Mouse (Mus musculus) layer of hippocampus, adult 2 months (tissue): ENCODE results near the gene Fry. TPM values are rescaled to one million over a fixed set of nuclear protein-coding genes. Genes with fewer than 3 reads are reported as not detected.
A peak's percentile ranks its signal among the peaks of the same experiment; 100 is the strongest.

Experiments used
- DNase-seq, 2 experiments: peaks; one replicate each; pipeline ENCODE4 v3.0.0; 2022; ENCODE audit warnings: low spot score in 2 of 2
- H3K27ac ChIP-seq: fragments of 200-600 bp; 2 replicates; pipeline ENCODE4 v1.8.1; 2022
- H3K4me3 ChIP-seq: fragments of 200-600 bp; 2 replicates; pipeline ENCODE4 v1.8.1; 2022; ENCODE audit warnings: mild to moderate bottlenecking
- CTCF ChIP-seq: fragments of 200-600 bp; conservative IDR thresholded peaks from 2 replicates; pipeline ENCODE4 v1.8.1; 2022; ENCODE audit warnings: antibody characterized with exemption, mild to moderate bottlenecking, moderate library complexity
- total RNA-seq, 2 experiments: library from RNA; stranded (reverse); gene quantifications; 2 replicates each; pipeline ENCODE4 v1.2.3; 2021

Fry gene
- total RNA-seq, 2 experiments from 2014 or later = 215 to 246 TPM

DNA sequence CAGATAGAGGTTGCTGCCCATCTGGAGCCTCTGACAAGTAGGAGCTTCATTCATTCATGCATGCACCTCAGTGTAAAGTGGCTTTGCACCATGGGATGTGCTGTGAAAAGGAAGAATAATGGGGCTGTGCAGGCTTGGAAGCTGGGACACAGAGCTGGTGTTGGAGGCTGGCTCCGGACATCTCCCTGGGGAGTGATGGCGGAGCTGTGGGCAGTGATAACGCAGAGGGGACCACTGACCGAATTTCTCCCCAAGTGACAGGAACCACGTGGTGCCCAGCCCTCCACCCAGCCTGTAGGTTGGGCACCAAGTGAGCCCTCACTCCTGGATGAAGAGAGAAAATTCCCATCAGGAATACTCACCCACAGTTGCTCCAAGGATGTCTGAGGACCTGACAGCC lies 207.0 kb downstream of the Fry start:
- DNase-seq = no peak
- no peak overlapping the region for H3K4me3 ChIP-seq
- TF ChIP-seq CTCF = no peak
- H3K27ac ChIP-seq = no peak overlapping the region

DNA sequence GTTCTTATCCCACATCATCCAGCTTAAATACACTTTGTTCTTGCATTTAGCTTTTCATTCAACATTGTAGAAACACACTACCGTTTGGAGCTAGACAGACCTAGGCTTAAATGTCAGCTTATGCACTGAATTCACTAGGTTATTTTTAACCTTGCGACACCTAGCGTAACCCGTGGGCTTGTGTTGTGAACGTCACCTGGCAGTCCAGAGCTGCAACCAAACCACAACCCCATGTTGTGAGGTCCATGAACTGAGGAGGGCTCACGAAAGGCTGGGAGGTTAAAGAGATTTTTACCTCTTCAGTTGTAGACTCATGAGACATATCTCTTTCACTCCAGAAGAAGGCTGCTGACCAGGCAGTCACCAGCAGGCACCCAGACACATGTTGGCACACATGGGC lies 210.2 kb downstream of the Fry start:
- H3K27ac ChIP-seq = peak overlapping the region; percentile 9; the same call in 1 of the 2 replicates
- TF ChIP-seq CTCF = no peak
- H3K4me3 ChIP-seq = no peak overlapping the region
- no peak for DNase-seq

DNA sequence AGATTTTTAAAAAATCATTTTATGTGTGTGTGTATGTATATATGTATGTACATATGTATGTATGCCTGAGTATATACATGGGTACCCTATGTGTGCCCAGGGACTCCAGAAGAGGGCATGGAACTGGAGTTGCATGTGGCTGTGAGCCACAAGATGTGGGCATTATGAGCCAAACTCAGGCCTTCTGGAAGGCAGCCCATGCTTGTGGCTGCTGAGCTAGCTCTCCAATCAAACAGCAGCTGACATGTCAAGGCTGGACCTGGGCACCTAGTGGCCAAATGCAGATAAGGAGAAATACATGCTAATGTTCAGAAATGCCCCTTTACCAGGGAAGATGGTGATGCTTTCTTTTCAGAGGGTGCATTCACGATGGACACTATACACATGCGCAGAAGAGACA lies 213.4 kb downstream of the Fry start:
- peak; percentile 42 for TF ChIP-seq CTCF
- Histone ChIP-seq H3K27ac (peak overlapping the region; percentile 59), H3K4me3 (no peak overlapping the region)
- no peak for DNase-seq

DNA sequence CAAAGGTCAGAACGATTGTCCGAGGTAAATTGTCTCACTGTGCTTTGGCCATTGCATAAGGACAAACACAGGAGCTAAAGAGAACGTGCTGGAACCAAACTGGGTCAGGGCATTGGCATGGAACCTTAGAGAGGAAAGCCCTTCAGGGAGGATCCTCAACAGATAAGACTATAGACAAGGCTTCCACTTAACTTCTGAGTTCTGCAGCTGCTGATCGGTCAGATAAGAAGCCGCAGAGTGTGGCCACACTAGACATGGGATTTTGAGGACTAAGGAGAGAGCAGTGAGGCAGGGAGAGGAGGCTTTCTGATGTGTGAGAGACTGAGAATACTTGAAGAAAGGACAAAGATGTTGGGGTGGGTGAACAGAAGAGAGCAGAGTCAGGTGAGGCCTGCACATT lies 214.4 kb downstream of the Fry start:
- TF ChIP-seq CTCF = no peak

DNA sequence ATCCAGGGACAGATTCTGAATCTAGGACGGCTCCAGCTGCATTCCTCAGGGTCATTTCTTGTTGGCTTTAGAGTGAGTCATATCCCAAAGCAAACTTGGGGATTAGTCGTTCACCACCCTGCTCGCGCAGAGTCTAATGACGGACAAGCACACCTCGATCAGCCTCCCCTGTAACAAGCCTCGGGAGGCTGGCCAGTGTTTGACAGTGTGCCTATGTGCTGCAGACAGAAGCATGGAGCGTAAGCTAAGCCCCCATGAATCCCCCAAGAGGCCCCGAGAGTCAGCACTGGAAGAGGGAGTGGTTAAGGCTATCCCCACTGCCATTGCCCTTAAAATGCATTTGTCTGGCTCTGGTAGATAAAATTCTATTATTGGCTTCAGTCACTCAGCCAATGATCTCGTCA lies 214.9 kb downstream of the Fry start:
- no peak for TF ChIP-seq CTCF

More for the DNA sequence above, 214.4 kb downstream of the Fry start:
- no peak for DNase-seq
- no peak overlapping the region for H3K4me3 ChIP-seq
- H3K27ac ChIP-seq = peak overlapping the region; percentile 59; the same call in 1 of the 2 replicates

DNA sequence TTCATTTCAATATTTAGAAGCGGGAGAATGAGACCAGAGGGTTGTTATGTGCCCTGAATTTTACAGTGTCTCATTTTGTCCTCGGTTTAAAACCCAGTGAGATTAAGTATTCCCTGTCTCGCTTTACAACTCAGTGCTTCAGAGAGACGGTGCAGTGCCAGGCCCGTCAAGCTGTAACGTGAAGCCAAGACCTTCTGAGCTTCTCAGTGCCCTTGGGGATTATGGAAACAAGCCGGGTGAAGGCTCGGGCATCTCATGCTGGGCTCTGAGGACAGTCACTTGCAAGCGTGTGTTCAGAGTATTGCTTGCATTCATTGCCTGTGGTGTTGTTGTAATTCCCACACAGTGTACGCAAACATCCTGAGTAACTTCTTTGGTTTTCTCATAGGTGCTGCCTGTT lies 218.0 kb downstream of the Fry start:
- peak overlapping the region; percentile 72; the same call in 1 of the 2 replicates for H3K27ac ChIP-seq
- H3K4me3 ChIP-seq = no peak overlapping the region
- TF ChIP-seq CTCF = no peak
- no peak for DNase-seq

More for the DNA sequence above, 214.9 kb downstream of the Fry start:
- Histone ChIP-seq H3K27ac (peak overlapping the region; percentile 59; the same call in 1 of the 2 replicates), H3K4me3 (no peak overlapping the region)
- no peak for DNase-seq

DNA sequence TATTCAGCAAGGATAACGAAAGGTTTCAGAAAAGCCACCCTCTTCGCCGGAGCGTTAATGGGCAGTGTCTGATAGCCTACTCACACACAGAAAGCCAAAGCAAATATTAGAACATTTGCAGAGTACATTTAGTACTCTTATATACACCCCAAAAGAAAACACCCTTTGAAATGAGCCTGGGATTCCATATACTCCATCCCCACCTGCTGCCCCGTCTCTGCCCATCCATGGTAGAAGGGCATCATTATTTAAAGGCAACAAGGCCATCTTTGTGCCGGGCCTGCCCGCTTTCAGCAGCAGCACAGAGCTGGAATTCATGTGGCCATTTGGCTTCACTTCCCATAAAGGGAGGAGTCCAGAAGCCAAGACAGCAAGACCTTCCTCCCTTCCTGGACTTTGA lies 219.3 kb downstream of the Fry start:
- no peak overlapping the region for H3K4me3 ChIP-seq

DNA sequence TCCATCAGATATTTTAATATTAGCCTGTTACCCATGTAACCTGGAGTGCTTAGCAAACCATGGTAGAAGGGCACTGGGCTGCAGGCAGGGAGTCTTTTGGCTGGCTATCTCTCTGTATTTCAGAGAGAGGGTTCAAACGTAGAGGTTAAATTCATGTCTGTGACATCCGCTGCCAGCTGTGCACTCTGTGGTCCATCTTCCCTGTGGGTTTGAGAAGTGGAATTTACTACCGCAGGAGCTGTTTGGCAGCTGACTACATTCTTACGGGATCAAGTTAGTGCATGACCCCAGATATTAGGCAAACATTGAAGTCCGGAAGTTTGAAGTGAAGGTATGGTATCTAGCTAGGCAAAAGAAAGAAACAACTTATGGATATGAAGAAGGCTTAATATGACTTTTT lies 222.5 kb downstream of the Fry start:
- no peak for DNase-seq
- Histone ChIP-seq H3K27ac (no peak overlapping the region; the same call in 1 of the 2 replicates), H3K4me3 (no peak overlapping the region)
- no peak for TF ChIP-seq CTCF

More for the DNA sequence above, 219.3 kb downstream of the Fry start:
- peak overlapping the region; percentile 72; the same call in 1 of the 2 replicates for H3K27ac ChIP-seq
- DNase-seq = peak; percentile 14 to 32
- TF ChIP-seq CTCF = no peak

DNA sequence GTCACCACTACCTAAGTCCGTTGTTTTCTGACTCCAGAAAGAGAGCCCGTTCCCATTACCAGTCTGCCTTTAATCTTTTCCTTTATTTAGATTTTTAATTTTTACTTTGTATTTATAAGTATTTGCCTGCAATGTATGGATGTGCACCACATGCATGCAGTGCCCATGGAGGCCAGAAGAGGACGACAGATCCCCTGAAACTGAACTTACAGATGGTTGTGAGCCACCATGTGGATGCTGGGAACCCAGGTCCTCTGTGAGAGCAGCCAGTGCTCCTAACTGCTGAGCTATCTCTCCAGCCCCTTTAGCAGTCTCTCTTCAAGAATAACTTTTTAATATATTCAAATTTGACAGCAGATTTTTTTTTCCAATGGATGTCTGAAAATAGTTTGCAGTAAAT lies 223.7 kb downstream of the Fry start:
- H3K27ac ChIP-seq = no peak overlapping the region
- peak; percentile 63 for TF ChIP-seq CTCF
- no peak for DNase-seq
- no peak overlapping the region for H3K4me3 ChIP-seq

DNA sequence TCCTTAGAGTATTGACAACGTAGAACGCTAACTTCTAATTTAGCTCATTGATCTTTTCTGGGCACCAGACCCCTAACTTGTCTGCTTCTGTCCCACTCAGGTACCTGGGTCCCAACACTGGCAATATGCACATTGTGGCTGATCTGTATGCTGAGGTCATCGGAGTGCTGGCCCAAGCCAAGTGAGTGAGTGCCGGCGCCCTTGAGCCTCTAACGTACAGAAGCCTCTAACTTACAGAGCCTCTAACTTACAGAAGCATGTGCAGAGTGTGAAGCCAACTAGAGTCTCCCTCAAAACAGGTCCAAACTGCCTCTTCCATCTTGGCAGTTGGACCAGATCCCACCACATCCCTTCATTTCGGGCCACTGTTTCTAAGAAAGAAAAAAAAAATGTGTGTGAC lies 227.5 kb downstream of the Fry start:
- H3K4me3 ChIP-seq = peak overlapping the region; percentile 3; the same call in 1 of the 2 replicates
- DNase-seq = no peak
- no peak for TF ChIP-seq CTCF
- H3K27ac ChIP-seq = peak overlapping the region; percentile 56

DNA sequence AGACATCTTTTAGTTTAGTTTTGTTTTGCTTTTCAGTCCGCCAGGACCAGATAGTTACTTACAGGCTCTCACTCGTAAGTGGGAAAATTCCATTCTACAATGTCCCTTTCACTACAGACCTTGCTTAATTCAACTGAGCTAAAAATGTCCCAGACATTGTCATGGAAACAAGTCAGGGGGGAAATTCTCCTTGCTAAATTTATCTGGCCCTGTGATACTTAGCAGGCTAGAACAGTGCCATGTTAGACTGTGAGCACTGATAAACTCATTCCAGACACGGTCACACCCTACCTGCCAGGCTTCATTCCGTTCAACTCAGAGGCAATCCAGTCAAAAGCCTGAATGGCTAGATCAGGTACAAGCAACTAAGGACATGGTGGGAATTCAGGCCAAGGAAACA lies 227.9 kb downstream of the Fry start:
- TF ChIP-seq CTCF = no peak
- H3K27ac ChIP-seq = peak overlapping the region; percentile 56
- H3K4me3 ChIP-seq = peak overlapping the region; percentile 3; the same call in 1 of the 2 replicates
- peak in 1 of 2 experiments; percentile 36 for DNase-seq

DNA sequence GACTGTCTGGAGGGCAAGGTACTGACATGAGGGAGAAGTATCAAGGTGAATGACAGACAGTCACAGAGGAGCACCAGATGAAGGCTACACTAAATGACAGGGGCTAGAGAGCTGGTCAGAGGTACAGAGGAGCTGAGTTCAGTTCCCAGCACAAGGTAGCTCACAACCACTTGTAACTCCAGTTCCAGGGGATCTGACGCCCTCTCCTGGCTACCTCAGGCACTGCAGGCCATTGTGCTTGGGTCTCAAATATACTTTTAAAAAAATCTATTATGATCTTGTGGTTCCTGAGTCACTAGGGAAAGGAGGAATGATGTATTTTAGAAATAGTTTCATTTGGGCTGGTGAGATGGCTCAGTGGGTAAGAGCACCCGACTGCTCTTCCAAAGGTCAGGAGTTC lies 229.4 kb downstream of the Fry start:
- no peak overlapping the region for H3K4me3 ChIP-seq
- DNase-seq = no peak
- no peak overlapping the region for H3K27ac ChIP-seq
- TF ChIP-seq CTCF = peak; percentile 66

DNA sequence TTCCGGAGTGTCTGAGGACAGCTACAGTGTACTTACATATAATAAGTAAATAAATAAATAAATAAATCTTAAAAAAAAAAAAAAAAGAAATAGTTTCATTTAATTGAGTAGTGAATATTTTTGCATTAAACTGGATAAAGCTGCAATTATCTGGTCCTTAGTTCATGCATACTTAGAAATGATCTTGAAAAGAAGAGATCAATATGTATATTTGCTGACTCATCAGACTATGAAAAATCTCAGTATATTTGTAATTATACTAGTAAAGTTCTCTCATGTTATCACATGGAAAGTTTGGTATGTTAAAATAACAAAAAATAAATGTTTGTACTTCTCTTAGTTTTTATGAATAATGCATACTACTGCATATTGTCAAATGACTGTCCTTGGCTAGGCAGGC lies 229.9 kb downstream of the Fry start:
- no peak for TF ChIP-seq CTCF
- Histone ChIP-seq H3K27ac (no peak overlapping the region), H3K4me3 (no peak overlapping the region)
- no peak for DNase-seq

DNA sequence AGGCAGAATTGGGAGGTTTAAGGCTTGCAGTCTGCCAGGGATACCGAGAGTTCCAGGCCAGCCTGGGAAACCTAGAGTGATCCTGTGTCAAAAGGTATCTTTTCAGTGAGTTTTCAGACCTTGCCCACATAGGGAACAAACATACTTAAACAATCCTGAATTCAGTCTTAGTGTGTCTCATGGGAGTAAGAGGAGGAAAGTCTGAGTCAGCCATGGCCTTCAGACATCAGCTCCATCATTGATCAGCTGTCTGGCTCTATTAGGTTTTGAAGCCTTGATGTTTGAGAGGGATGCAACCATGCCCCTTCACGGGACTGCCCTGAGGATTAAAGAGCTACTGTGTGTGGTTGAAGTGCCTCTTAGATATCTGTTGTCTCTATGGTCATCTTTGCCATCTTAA lies 232.7 kb downstream of the Fry start:
- H3K4me3 ChIP-seq = no peak overlapping the region
- DNase-seq = no peak
- H3K27ac ChIP-seq = no peak overlapping the region
- TF ChIP-seq CTCF = no peak

DNA sequence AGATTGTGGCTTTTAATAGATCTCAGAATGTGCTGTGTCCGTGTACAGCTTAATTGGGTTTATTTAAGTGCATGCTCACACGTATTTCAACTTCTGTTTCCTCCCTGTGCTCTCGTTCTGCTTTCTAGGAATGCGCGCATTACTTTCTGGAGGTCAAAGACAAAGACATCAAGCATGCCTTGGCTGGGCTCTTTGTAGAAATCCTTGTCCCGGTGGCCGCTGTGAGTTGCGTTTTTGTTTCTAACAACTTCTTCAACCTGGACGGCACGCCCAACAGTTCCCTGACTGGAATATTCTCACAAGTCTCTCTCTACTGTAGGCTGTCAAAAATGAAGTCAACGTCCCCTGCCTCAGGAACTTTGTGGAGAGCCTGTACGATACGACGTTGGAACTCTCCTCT lies 240.2 kb downstream of the Fry start:
- H3K4me3 ChIP-seq = no peak overlapping the region
- no peak overlapping the region for H3K27ac ChIP-seq
- no peak for TF ChIP-seq CTCF
- no peak for DNase-seq
